Mouse (Mus musculus) testis, adult 2 months (tissue): ENCODE data around the gene Esrra.

ENCODE experiments used
- CTCF ChIP-seq: fragments of 200-500 bp; IDR thresholded peaks from 2 replicates; pipeline ENCODE4 v1.5.1; 2012; ENCODE audit warnings: low read depth, mild to moderate bottlenecking, inconsistent platforms, low read length, moderate library complexity; ENCODE audit not compliant: control insufficient read depth, insufficient read depth, insufficient replicate concordance
- POLR2A ChIP-seq: fragments of 200-500 bp; IDR thresholded peaks from 2 replicates; pipeline ENCODE4 v1.6.1; 2012; ENCODE audit warnings: low read depth, mild to moderate bottlenecking, inconsistent platforms, low read length, moderate library complexity; ENCODE audit not compliant: control insufficient read depth

GRCm38 (mm10) chr19:6948186-6948585, 26.6 kb upstream of the Esrra start:
- TF ChIP-seq CTCF (no peak), POLR2A (no peak)
